Mouse (Mus musculus) cortical plate, adult 2 months (tissue): Measurements from ENCODE around the gene Rasgrp3.

Source experiments
- CTCF ChIP-seq: fragments of 200-500 bp; IDR thresholded peaks from 2 replicates; pipeline ENCODE4 v1.5.1; 2011; ENCODE audit warnings: mild to moderate bottlenecking, control low read depth, low read length; ENCODE audit not compliant: insufficient read depth; ENCODE audit errors: extremely low read depth
- POLR2A ChIP-seq: fragments of 200-500 bp; IDR thresholded peaks from 2 replicates; pipeline ENCODE4 v1.6.1; 2011; ENCODE audit warnings: mild to moderate bottlenecking, low read length, control low read depth; ENCODE audit not compliant: insufficient read depth; ENCODE audit errors: extremely low read depth

GRCm38 (mm10) chr17:75535612-75536011 lies 99.9 kb downstream of the Rasgrp3 start:
- TF ChIP-seq CTCF (no peak), POLR2A (no peak)
